Mouse (Mus musculus): ENCODE measurements around the gene Fbln1. TPM values are rescaled to one million over a fixed set of nuclear protein-coding genes. Genes with fewer than 3 reads are reported as not detected.

Gene Fbln1
- polyA plus RNA-seq, 1 experiment from 2014 or later, result 114 TPM

DNA sequence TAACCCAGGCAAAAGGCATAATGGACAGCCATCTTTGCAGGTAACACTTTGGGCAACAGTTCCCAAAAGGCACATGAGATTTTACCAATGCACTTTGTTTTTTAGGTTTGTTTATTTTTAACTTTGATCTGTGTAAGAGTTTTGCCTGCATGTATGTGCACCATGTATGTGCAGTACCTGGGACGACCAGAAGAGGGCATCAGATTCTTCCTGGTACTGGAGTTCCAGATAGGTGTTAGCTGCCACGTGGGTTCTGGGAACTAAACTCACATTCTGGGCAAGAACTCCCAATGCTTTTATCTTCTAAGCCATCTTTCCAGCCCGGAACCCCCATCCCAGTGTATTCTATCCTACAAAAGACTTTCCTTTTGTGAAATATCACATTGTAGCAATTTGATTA lies 3.6 kb downstream of the Fbln1 start:
- H3K27ac ChIP-seq, result no peak overlapping the region

DNA sequence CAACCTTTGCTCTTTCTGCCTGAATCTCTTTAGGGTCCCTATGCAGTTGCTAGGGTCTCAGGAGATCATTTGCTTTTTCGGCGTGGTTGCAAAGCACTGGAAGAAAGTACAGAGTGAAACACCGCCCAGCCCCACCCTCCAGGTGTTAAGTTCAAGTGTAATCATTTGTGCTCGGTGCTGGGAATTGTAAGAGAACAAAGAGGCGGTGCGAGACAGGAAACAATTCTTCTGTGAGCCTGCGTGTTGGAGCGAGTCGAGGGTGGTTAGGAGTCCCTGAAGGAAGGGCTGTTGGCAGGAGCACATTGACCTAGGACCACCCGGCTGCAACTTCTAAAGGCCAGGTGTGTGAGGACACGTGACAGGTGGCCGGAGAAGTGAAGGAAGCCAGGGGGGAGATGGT lies 4.9 kb downstream of the Fbln1 start:
- ATAC-seq (replicated peaks; ENCODE audit: low FRiP score, low read depth), result no peak
- no peak for DNase-seq (ENCODE audit: low spot score)
- WGBS, result 78% methylated on average over 12 of the region's 12 CpGs

More for the DNA sequence above, 3.6 kb downstream of the Fbln1 start:
- Histone ChIP-seq H3K4me2 (ENCODE audit: low read length) (no peak overlapping the region), H3K4me1 (replicated peaks; ENCODE audit: insufficient read depth, low read length) (peaks cover 29% of the 10 kb centered on the region), H3K9me3 (replicated peaks; ENCODE audit: low read length) (no peaks in the 10 kb centered on the region; the same call in 1 of the 2 replicates), H3K36me3 (ENCODE audit: insufficient read depth, low read length) (no peaks in the 10 kb centered on the region), H3K27me3 (ENCODE audit: insufficient read depth, low read length) (no peaks in the 10 kb centered on the region), H3K4me3 (replicated peaks; ENCODE audit: low read depth, low read length) (no peak overlapping the region), H3K9ac (ENCODE audit: low read depth, low read length) (no peak overlapping the region)
- DNase-seq (ENCODE audit: low spot score) (no peak), ATAC-seq (replicated peaks; ENCODE audit: low FRiP score, low read depth) (no peak)
- TF ChIP-seq CTCF (IDR thresholded peaks at IDR 0.05; ENCODE audit: low read depth), result peak; percentile 48
- 93% methylated on average over 3 of the region's 3 CpGs for WGBS

GRCm38 (mm10) chr15:85211101-85211760 lies 5.5 kb downstream of the Fbln1 start:
- Histone ChIP-seq H3K27ac (no peak overlapping the region), H3K4me3 (replicated peaks; ENCODE audit: low read depth, low read length) (no peak overlapping the region), H3K9me3 (replicated peaks; ENCODE audit: low read length) (no peaks in the 10 kb centered on the region; the same call in 1 of the 2 replicates), H3K4me2 (ENCODE audit: low read length) (no peak overlapping the region), H3K27me3 (ENCODE audit: insufficient read depth, low read length) (no peaks in the 10 kb centered on the region), H3K9ac (ENCODE audit: low read depth, low read length) (no peak overlapping the region), H3K36me3 (ENCODE audit: insufficient read depth, low read length) (no peaks in the 10 kb centered on the region), H3K4me1 (replicated peaks; ENCODE audit: insufficient read depth, low read length) (peaks cover 23% of the 10 kb centered on the region)
- WGBS, result 94% methylated on average over 18 of the region's 18 CpGs
- no peak for TF ChIP-seq CTCF (IDR thresholded peaks at IDR 0.05; ENCODE audit: low read depth)
- DNase-seq (ENCODE audit: low spot score), result no peak
- no peak for ATAC-seq (replicated peaks; ENCODE audit: low FRiP score, low read depth)

More for the DNA sequence above, 4.9 kb downstream of the Fbln1 start:
- Histone ChIP-seq H3K4me2 (ENCODE audit: low read length) (no peak overlapping the region), H3K36me3 (ENCODE audit: insufficient read depth, low read length) (no peaks in the 10 kb centered on the region), H3K4me1 (replicated peaks; ENCODE audit: insufficient read depth, low read length) (peaks cover 28% of the 10 kb centered on the region), H3K27ac (no peak overlapping the region), H3K27me3 (ENCODE audit: insufficient read depth, low read length) (no peaks in the 10 kb centered on the region), H3K4me3 (replicated peaks; ENCODE audit: low read depth, low read length) (no peak overlapping the region), H3K9ac (ENCODE audit: low read depth, low read length) (no peak overlapping the region), H3K9me3 (replicated peaks; ENCODE audit: low read length) (no peaks in the 10 kb centered on the region; the same call in 1 of the 2 replicates)
- no peak for TF ChIP-seq CTCF (IDR thresholded peaks at IDR 0.05; ENCODE audit: low read depth)

GRCm38 (mm10) chr15:85216069-85216813 lies 10.5 kb downstream of the Fbln1 start:
- ATAC-seq (replicated peaks; ENCODE audit: low FRiP score, low read depth), result no peak
- Histone ChIP-seq H3K9ac (ENCODE audit: low read depth, low read length) (no peak overlapping the region), H3K4me1 (replicated peaks; ENCODE audit: insufficient read depth, low read length) (no peaks in the 10 kb centered on the region), H3K9me3 (replicated peaks; ENCODE audit: low read length) (no peaks in the 10 kb centered on the region), H3K4me2 (ENCODE audit: low read length) (no peak overlapping the region), H3K4me3 (replicated peaks; ENCODE audit: low read depth, low read length) (no peak overlapping the region), H3K27ac (no peak overlapping the region), H3K36me3 (ENCODE audit: insufficient read depth, low read length) (0 out of 2 replicates have a peak, but pooled peaks cover 2% of the 10 kb centered on the region), H3K27me3 (ENCODE audit: insufficient read depth, low read length) (no peaks in the 10 kb centered on the region)
- 97% methylated on average over 7 of the region's 7 CpGs for WGBS
- no peak for DNase-seq (ENCODE audit: low spot score)
- peak; percentile 20; the same call in 1 of the 2 replicates for TF ChIP-seq CTCF (IDR thresholded peaks at IDR 0.05; ENCODE audit: low read depth)

DNA sequence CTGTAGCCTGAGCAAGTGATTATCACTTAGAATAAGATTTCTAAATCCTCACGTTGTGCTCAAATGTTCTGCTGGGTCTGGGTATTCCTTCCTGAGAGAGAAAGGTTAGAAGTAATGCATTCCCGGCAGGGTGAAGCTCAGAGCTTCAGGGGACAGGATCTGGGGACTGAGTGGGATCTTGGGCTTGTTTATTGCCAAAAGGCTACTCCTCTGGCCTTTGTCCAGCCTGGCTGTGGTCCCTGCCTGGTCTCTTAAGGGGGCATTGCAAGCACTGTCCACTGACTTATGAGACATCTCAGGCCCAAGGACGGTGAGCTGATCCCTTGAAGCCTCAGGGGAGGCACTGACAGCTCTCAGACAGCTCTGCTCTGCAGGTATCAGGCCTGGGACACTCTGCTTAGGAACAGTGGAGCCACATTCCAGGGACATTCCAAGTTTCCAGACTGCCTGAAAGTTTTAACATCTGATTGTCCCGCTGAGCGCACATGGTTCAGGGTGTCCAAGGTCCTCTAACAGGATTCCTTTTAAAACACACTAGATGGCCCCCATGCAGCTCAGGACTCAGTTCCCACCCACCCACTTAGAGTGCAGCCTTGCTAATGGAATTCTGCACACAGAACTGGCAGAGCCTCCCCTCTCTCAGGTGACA lies 13.0 kb downstream of the Fbln1 start:
- H3K27me3 ChIP-seq (ENCODE audit: insufficient read depth, low read length), result no peaks in the 10 kb centered on the region
- H3K9ac ChIP-seq (ENCODE audit: low read depth, low read length), result no peak overlapping the region
- TF ChIP-seq CTCF (IDR thresholded peaks at IDR 0.05; ENCODE audit: low read depth), result no peak
- H3K4me3 ChIP-seq (replicated peaks; ENCODE audit: low read depth, low read length), result no peak overlapping the region
- 80% methylated on average over 5 of the region's 5 CpGs for WGBS
- H3K9me3 ChIP-seq (replicated peaks; ENCODE audit: low read length), result no peaks in the 10 kb centered on the region
- H3K36me3 ChIP-seq (ENCODE audit: insufficient read depth, low read length), result 0 out of 2 replicates have a peak, but pooled peaks cover 5% of the 10 kb centered on the region
- no peak for DNase-seq (ENCODE audit: low spot score)
- H3K4me1 ChIP-seq (replicated peaks; ENCODE audit: insufficient read depth, low read length), result no peaks in the 10 kb centered on the region
- no peak overlapping the region; the same call in 1 of the 2 replicates for H3K27ac ChIP-seq
- no peak for ATAC-seq (replicated peaks; ENCODE audit: low FRiP score, low read depth)
- no peak overlapping the region for H3K4me2 ChIP-seq (ENCODE audit: low read length)

DNA sequence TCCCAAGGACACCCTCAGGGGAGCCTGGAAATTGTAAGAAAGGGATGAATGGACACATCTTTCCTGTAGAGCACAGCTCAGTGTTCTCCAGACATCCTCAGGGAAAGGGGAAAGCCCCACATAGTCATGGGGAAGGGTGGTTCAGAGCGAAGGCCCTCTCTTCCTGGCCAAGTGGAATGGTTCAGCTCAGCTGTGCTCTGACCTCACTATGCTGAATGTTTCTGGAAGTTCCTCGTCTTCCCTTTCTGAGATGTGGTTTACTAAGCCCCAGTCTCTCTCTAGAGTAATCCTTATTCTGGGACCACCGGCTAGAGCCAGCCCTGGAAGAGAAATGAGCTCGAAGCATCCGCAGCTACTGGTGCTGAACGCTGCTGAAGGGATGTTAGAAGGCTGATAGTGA lies 14.6 kb downstream of the Fbln1 start:
- H3K4me2 ChIP-seq (ENCODE audit: low read length), result no peak overlapping the region
- H3K9me3 ChIP-seq (replicated peaks; ENCODE audit: low read length), result no peaks in the 10 kb centered on the region
- 89% methylated on average over 6 of the region's 6 CpGs for WGBS
- H3K9ac ChIP-seq (ENCODE audit: low read depth, low read length), result no peak overlapping the region
- no peak for ATAC-seq (replicated peaks; ENCODE audit: low FRiP score, low read depth)
- no peaks in the 10 kb centered on the region for H3K4me1 ChIP-seq (replicated peaks; ENCODE audit: insufficient read depth, low read length)
- no peaks in the 10 kb centered on the region for H3K27me3 ChIP-seq (ENCODE audit: insufficient read depth, low read length)
- no peak for DNase-seq (ENCODE audit: low spot score)
- H3K36me3 ChIP-seq (ENCODE audit: insufficient read depth, low read length), result 0 out of 2 replicates have a peak, but pooled peaks cover 14% of the 10 kb centered on the region
- no peak overlapping the region for H3K27ac ChIP-seq
- no peak for TF ChIP-seq CTCF (IDR thresholded peaks at IDR 0.05; ENCODE audit: low read depth)
- H3K4me3 ChIP-seq (replicated peaks; ENCODE audit: low read depth, low read length), result no peak overlapping the region

Data from kidney, postnatal 0 days (tissue).